Mouse (Mus musculus) kidney, postnatal 0 days (tissue): Measurements from ENCODE around the gene Fignl2. TPM values are rescaled to one million over a fixed set of nuclear protein-coding genes. Genes with fewer than 3 reads are reported as not detected.
A peak's percentile ranks its signal among the peaks of the same experiment; 100 is the strongest.

Experiments used
- ATAC-seq: fragments of 200-750 bp; cut with Nextera tagmentation; replicated peaks from 2 replicates; pipeline ENCODE4 v1.8.0; 2017; ENCODE audit warnings: low read depth, moderate number of reproducible peaks, moderate TSS enrichment, moderate library complexity; ENCODE audit not compliant: low FRiP score
- DNase-seq: peaks from one replicate; pipeline ENCODE4 v3.0.0-alpha.2; 2016; ENCODE audit warnings: low spot score
- H3K27ac ChIP-seq: fragments of 300-500 bp; sonication (generic); 2 replicates; pipeline ENCODE4 v1.5.1; 2014; ENCODE audit warnings: mild to moderate bottlenecking
- H3K27me3 ChIP-seq: fragments of 300-500 bp; sonication (generic); 2 replicates; pipeline ENCODE4 v1.6.1; 2014; ENCODE audit warnings: low read length, mixed read lengths; ENCODE audit not compliant: insufficient read depth
- H3K36me3 ChIP-seq: fragments of 300-500 bp; sonication (generic); 2 replicates; pipeline ENCODE4 v1.6.1; 2014; ENCODE audit warnings: low read length, mixed read lengths; ENCODE audit not compliant: insufficient read depth
- H3K4me1 ChIP-seq: fragments of 300-500 bp; sonication (generic); replicated peaks from 2 replicates; pipeline ENCODE4 v1.6.1; 2014; ENCODE audit warnings: antibody characterized with exemption, low read length, mixed read lengths; ENCODE audit not compliant: insufficient read depth
- H3K4me2 ChIP-seq: fragments of 300-500 bp; sonication (generic); 2 replicates; pipeline ENCODE4 v1.6.1; 2014; ENCODE audit warnings: mild to moderate bottlenecking, low read length, moderate library complexity, mixed read lengths
- H3K4me3 ChIP-seq: fragments of 300-500 bp; sonication (generic); replicated peaks from 2 replicates; pipeline ENCODE4 v1.5.1; 2014; ENCODE audit warnings: low read depth, low read length
- H3K9ac ChIP-seq: fragments of 300-500 bp; sonication (generic); 2 replicates; pipeline ENCODE4 v1.6.1; 2014; ENCODE audit warnings: low read depth, low read length
- H3K9me3 ChIP-seq: fragments of 300-500 bp; sonication (generic); replicated peaks from 2 replicates; pipeline ENCODE4 v1.6.1; 2016; ENCODE audit warnings: low read length, inconsistent platforms, mixed read lengths
- CTCF ChIP-seq: IDR thresholded peaks from 2 replicates; pipeline ENCODE4 v1.5.1; 2016; ENCODE audit warnings: antibody characterized with exemption, low read depth, mild to moderate bottlenecking, moderate library complexity
- WGBS: fragments of 180-500 bp; shearing (Covaris S2); extraction: QIAGEN DNeasy Blood & Tissue Kit; methylation state at CpG from one replicate; pipeline ENCODE4 v1.1.7; 2014; 5-methylcytosine and 5-hydroxymethylcytosine counted together
- polyA plus RNA-seq: library from polyadenylated mRNA; unstranded; fragments of >200 nt; fragmentation: Nextera tagmentation; extraction: Ambion mirVana; gene quantifications from 2 replicates; pipeline ENCODE4 v1.2.1, GENCODE M21; 2015

Gene Fignl2
- polyA plus RNA-seq, 1 experiment from 2014 or later: 0.47 TPM

DNA sequence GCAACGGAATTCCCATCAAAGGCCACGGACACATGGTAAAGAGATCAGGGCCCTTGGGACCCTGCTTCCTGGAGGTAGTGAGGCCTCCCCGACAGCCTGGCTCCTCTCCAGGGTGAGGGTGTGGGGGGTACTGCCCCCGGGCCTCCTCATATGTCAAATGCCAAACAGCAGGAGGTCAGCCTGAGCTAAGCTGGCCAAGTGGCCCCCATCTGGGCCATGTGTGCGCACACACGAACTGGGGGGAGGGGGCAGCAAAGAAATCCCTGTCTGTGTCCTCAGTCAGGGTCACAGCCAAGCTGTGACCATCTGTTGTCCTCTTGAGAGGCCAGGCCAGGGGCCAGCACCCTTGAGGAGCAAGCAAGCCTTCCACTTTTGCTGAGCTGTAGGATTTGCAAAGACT lies 13.3 kb downstream of the Fignl2 start:
- Histone ChIP-seq H3K9ac (0 out of 2 replicates have a peak overlapping the region, but pooled peaks have one; percentile 13), H3K27ac (no peak overlapping the region), H3K4me1 (peaks cover 48% of the 10 kb centered on the region), H3K4me2 (no peak overlapping the region), H3K4me3 (no peak overlapping the region), H3K27me3 (no peaks in the 10 kb centered on the region), H3K36me3 (no peaks in the 10 kb centered on the region), H3K9me3 (no peaks in the 10 kb centered on the region)
- DNase-seq: no peak
- 31% methylated on average over 6 of the region's 6 CpGs for WGBS
- TF ChIP-seq CTCF: no peak
- ATAC-seq: no peak

GRCm38 (mm10) chr15:101060280-101060852 lies 18.0 kb downstream of the Fignl2 start:
- DNase-seq (no peak), ATAC-seq (no peak)
- Histone ChIP-seq H3K27me3 (no peaks in the 10 kb centered on the region), H3K9me3 (no peaks in the 10 kb centered on the region), H3K4me1 (peaks cover 6% of the 10 kb centered on the region), H3K36me3 (no peaks in the 10 kb centered on the region), H3K4me3 (no peak overlapping the region), H3K4me2 (no peak overlapping the region), H3K9ac (no peak overlapping the region), H3K27ac (no peak overlapping the region)
- 62% methylated on average over 11 of the region's 11 CpGs for WGBS
- TF ChIP-seq CTCF: no peak

GRCm38 (mm10) chr15:101059570-101060279 lies 18.6 kb downstream of the Fignl2 start:
- Histone ChIP-seq H3K4me3 (no peak overlapping the region), H3K27me3 (no peaks in the 10 kb centered on the region), H3K4me1 (no peaks in the 10 kb centered on the region; the same call in 1 of the 2 replicates), H3K27ac (no peak overlapping the region), H3K4me2 (no peak overlapping the region), H3K36me3 (no peaks in the 10 kb centered on the region), H3K9ac (no peak overlapping the region), H3K9me3 (no peaks in the 10 kb centered on the region)
- DNase-seq (no peak), ATAC-seq (no peak)
- TF ChIP-seq CTCF: 0 out of 2 replicates have a peak, but pooled peaks have one; percentile 2
- WGBS: 60% methylated on average over 9 of the region's 9 CpGs

DNA sequence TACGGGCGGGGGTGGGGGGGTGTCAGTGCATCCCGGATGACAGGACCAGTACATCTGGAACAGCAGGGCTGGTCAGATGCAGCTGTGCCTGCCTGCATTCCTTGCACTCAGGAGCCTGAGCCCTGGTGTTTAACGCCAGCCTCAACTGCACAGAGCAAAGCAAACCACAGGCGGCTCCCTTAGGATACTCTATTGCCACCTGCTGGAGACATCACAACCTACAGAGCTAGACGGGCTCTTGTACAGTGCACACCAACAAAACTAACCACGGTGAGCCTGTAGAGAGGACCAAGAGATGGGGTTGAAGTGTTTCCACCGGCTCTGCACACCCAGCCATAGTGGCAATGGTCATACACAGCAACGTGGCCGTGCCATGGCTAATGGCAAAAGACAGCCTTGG lies 22.1 kb downstream of the Fignl2 start:
- WGBS: 41% methylated on average over 10 of the region's 10 CpGs
- no peak overlapping the region for H3K27ac ChIP-seq
- TF ChIP-seq CTCF: peak; percentile 80
- H3K9ac ChIP-seq: no peak overlapping the region
- ATAC-seq: peak; percentile 60; the same call in 1 of the 2 replicates
- peak; percentile 88 for DNase-seq
- 0 out of 2 replicates have a peak, but pooled peaks cover 3% of the 10 kb centered on the region for H3K27me3 ChIP-seq
- H3K4me3 ChIP-seq: no peak overlapping the region
- H3K36me3 ChIP-seq: 0 out of 2 replicates have a peak, but pooled peaks cover 8% of the 10 kb centered on the region
- H3K4me1 ChIP-seq: peaks cover 4% of the 10 kb centered on the region; the same call in 1 of the 2 replicates
- H3K4me2 ChIP-seq: no peak overlapping the region
- no peaks in the 10 kb centered on the region for H3K9me3 ChIP-seq

DNA sequence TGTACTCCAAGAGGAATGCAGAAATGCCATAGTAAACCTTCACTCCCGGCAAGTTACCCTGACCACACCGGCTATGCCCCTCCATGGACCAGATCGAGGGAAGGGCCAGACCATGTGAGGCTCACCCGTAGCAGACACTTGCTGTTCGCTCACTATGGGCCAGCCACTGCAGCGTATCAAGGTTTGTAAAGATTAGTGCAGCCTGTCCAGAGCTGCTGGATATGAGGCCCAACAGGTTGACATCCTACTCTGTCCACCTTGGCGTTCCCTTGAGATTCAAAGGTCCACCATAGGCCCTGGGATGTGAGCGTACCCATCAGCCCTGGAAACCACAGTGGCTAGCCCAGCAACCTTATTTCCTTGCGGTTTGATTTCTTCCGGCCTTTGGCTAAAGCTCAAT lies 23.8 kb downstream of the Fignl2 start:
- no peak overlapping the region for H3K4me2 ChIP-seq
- 85% methylated on average over 10 of the region's 10 CpGs for WGBS
- H3K36me3 ChIP-seq: 0 out of 2 replicates have a peak, but pooled peaks cover 8% of the 10 kb centered on the region
- no peak overlapping the region for H3K27ac ChIP-seq
- H3K27me3 ChIP-seq: 0 out of 2 replicates have a peak, but pooled peaks cover 3% of the 10 kb centered on the region
- peaks cover 4% of the 10 kb centered on the region; the same call in 1 of the 2 replicates for H3K4me1 ChIP-seq
- TF ChIP-seq CTCF: no peak
- ATAC-seq: no peak
- no peak for DNase-seq
- no peak overlapping the region for H3K4me3 ChIP-seq
- H3K9ac ChIP-seq: no peak overlapping the region
- H3K9me3 ChIP-seq: no peaks in the 10 kb centered on the region

GRCm38 (mm10) chr15:101053832-101054459 lies 24.4 kb downstream of the Fignl2 start:
- ATAC-seq (no peak), DNase-seq (no peak)
- no peak for TF ChIP-seq CTCF
- Histone ChIP-seq H3K4me1 (peaks cover 4% of the 10 kb centered on the region; the same call in 1 of the 2 replicates), H3K27ac (no peak overlapping the region), H3K27me3 (0 out of 2 replicates have a peak, but pooled peaks cover 3% of the 10 kb centered on the region), H3K4me3 (peak overlapping the region; percentile 28), H3K4me2 (peak overlapping the region; percentile 59), H3K9ac (0 out of 2 replicates have a peak overlapping the region, but pooled peaks have one; percentile 23), H3K36me3 (0 out of 2 replicates have a peak, but pooled peaks cover 8% of the 10 kb centered on the region), H3K9me3 (no peaks in the 10 kb centered on the region)
- WGBS: 30% methylated on average over 52 of the region's 65 CpGs
